Mouse (Mus musculus): ENCODE data around the gene Itpr3. TPM values are rescaled to one million over a fixed set of nuclear protein-coding genes. Genes with fewer than 3 reads are reported as not detected.

Itpr3 gene
- polyA plus RNA-seq, 1 experiment from 2014 or later: 6.1 TPM

GRCm38 (mm10) chr17:27025951-27026350, 31.2 kb upstream of the Itpr3 start:
- no peak for ATAC-seq
- no peak overlapping the region for H3K4me2 ChIP-seq (replicated peaks; ENCODE audit: low read depth)
- H3K27ac ChIP-seq (ENCODE audit: low read depth, low read length): no peak overlapping the region
- TF ChIP-seq CTCF (IDR thresholded peaks at IDR 0.05; ENCODE audit: low read depth): no peak
- 89% methylated on average over 3 of the region's 3 CpGs for WGBS
- H3K9ac ChIP-seq (ENCODE audit: low read depth, low read length): no peak overlapping the region
- H3K4me3 ChIP-seq (ENCODE audit: low read depth, low read length): no peak overlapping the region
- peaks cover 46% of the 10 kb centered on the region for H3K36me3 ChIP-seq (ENCODE audit: control insufficient read depth, insufficient read depth)
- H3K27me3 ChIP-seq (replicated peaks; ENCODE audit: control insufficient read depth, insufficient read depth, low read length): no peaks in the 10 kb centered on the region
- no peaks in the 10 kb centered on the region for H3K9me3 ChIP-seq (ENCODE audit: control insufficient read depth)
- H3K4me1 ChIP-seq (replicated peaks; ENCODE audit: control insufficient read depth, insufficient read depth, low read length): no peaks in the 10 kb centered on the region

GRCm38 (mm10) chr17:27027460-27028283, 29.4 kb upstream of the Itpr3 start:
- ATAC-seq: peak; percentile 75
- peak overlapping the region; percentile 91 for H3K27ac ChIP-seq (ENCODE audit: low read depth, low read length)
- peak overlapping the region; percentile 85 for H3K9ac ChIP-seq (ENCODE audit: low read depth, low read length)
- H3K27me3 ChIP-seq (replicated peaks; ENCODE audit: control insufficient read depth, insufficient read depth, low read length): no peaks in the 10 kb centered on the region
- no peaks in the 10 kb centered on the region for H3K9me3 ChIP-seq (ENCODE audit: control insufficient read depth)
- peak overlapping the region; percentile 90 for H3K4me2 ChIP-seq (replicated peaks; ENCODE audit: low read depth)
- 7% methylated on average over 12 of the region's 12 CpGs for WGBS
- peaks cover 29% of the 10 kb centered on the region for H3K36me3 ChIP-seq (ENCODE audit: control insufficient read depth, insufficient read depth)
- peak overlapping the region; percentile 81 for H3K4me3 ChIP-seq (ENCODE audit: low read depth, low read length)
- no peak; the same call in 1 of the 2 replicates for TF ChIP-seq CTCF (IDR thresholded peaks at IDR 0.05; ENCODE audit: low read depth)
- H3K4me1 ChIP-seq (replicated peaks; ENCODE audit: control insufficient read depth, insufficient read depth, low read length): no peaks in the 10 kb centered on the region

GRCm38 (mm10) chr17:27028284-27028795, 28.8 kb upstream of the Itpr3 start:
- no peaks in the 10 kb centered on the region for H3K4me1 ChIP-seq (replicated peaks; ENCODE audit: control insufficient read depth, insufficient read depth, low read length)
- H3K4me2 ChIP-seq (replicated peaks; ENCODE audit: low read depth): peak overlapping the region; percentile 90
- peak; percentile 93 for TF ChIP-seq CTCF (IDR thresholded peaks at IDR 0.05; ENCODE audit: low read depth)
- H3K9ac ChIP-seq (ENCODE audit: low read depth, low read length): peak overlapping the region; percentile 85
- peak overlapping the region; percentile 81 for H3K4me3 ChIP-seq (ENCODE audit: low read depth, low read length)
- H3K36me3 ChIP-seq (ENCODE audit: control insufficient read depth, insufficient read depth): peaks cover 24% of the 10 kb centered on the region
- no peaks in the 10 kb centered on the region for H3K27me3 ChIP-seq (replicated peaks; ENCODE audit: control insufficient read depth, insufficient read depth, low read length)
- WGBS: under 1% methylated on average over 19 of the region's 19 CpGs
- peak; percentile 62 for ATAC-seq
- H3K9me3 ChIP-seq (ENCODE audit: control insufficient read depth): no peaks in the 10 kb centered on the region
- peak overlapping the region; percentile 91 for H3K27ac ChIP-seq (ENCODE audit: low read depth, low read length)

- no peak for TF ChIP-seq CTCF (IDR thresholded peaks at IDR 0.05; ENCODE audit: low read depth)
- H3K4me2 ChIP-seq (replicated peaks; ENCODE audit: low read depth): peak within 1 kb of the TSS; percentile 90
- 65% methylated on average over 2 of the region's 4 CpGs for WGBS
Measured at GRCm38 (mm10) chr17:27028909-27029308, 28.2 kb upstream of the Itpr3 start, which contains the start of gene Bak1. TSS of gene Bak1 (minus strand) at chr17:27029009.

GRCm38 (mm10) chr17:27029431-27029830, 27.7 kb upstream of the Itpr3 start:
- ATAC-seq: no peak
- Histone ChIP-seq H3K4me2 (replicated peaks; ENCODE audit: low read depth) (no peak overlapping the region), H3K27ac (ENCODE audit: low read depth, low read length) (no peak overlapping the region), H3K4me1 (replicated peaks; ENCODE audit: control insufficient read depth, insufficient read depth, low read length) (no peaks in the 10 kb centered on the region), H3K27me3 (replicated peaks; ENCODE audit: control insufficient read depth, insufficient read depth, low read length) (no peaks in the 10 kb centered on the region), H3K4me3 (ENCODE audit: low read depth, low read length) (no peak overlapping the region), H3K9me3 (ENCODE audit: control insufficient read depth) (no peaks in the 10 kb centered on the region), H3K9ac (ENCODE audit: low read depth, low read length) (no peak overlapping the region), H3K36me3 (ENCODE audit: control insufficient read depth, insufficient read depth) (peaks cover 14% of the 10 kb centered on the region)
- no peak for TF ChIP-seq CTCF (IDR thresholded peaks at IDR 0.05; ENCODE audit: low read depth)
- WGBS: 88% methylated on average over 14 of the region's 14 CpGs

More at GRCm38 (mm10) chr17:27028909-27029308, 28.2 kb upstream of the Itpr3 start, which contains the start of gene Bak1:
- H3K9ac ChIP-seq (ENCODE audit: low read depth, low read length): peak within 1 kb of the TSS; percentile 85
- H3K27me3 ChIP-seq (replicated peaks; ENCODE audit: control insufficient read depth, insufficient read depth, low read length): no peaks in the 10 kb centered on the region
- H3K4me3 ChIP-seq (ENCODE audit: low read depth, low read length): peak within 1 kb of the TSS; percentile 81
- no peak for ATAC-seq
- H3K36me3 ChIP-seq (ENCODE audit: control insufficient read depth, insufficient read depth): peaks cover 19% of the 10 kb centered on the region
- peak within 1 kb of the TSS; percentile 91 for H3K27ac ChIP-seq (ENCODE audit: low read depth, low read length)
- H3K9me3 ChIP-seq (ENCODE audit: control insufficient read depth): no peaks in the 10 kb centered on the region
- H3K4me1 ChIP-seq (replicated peaks; ENCODE audit: control insufficient read depth, insufficient read depth, low read length): no peaks in the 10 kb centered on the region

GRCm38 (mm10) chr17:27030896-27031295, 26.2 kb upstream of the Itpr3 start:
- no peaks in the 10 kb centered on the region for H3K4me1 ChIP-seq (replicated peaks; ENCODE audit: control insufficient read depth, insufficient read depth, low read length)
- H3K4me3 ChIP-seq (ENCODE audit: low read depth, low read length): no peak overlapping the region
- 94% methylated on average over 4 of the region's 4 CpGs for WGBS
- H3K27me3 ChIP-seq (replicated peaks; ENCODE audit: control insufficient read depth, insufficient read depth, low read length): no peaks in the 10 kb centered on the region
- TF ChIP-seq CTCF (IDR thresholded peaks at IDR 0.05; ENCODE audit: low read depth): no peak
- no peaks in the 10 kb centered on the region for H3K9me3 ChIP-seq (ENCODE audit: control insufficient read depth)
- H3K36me3 ChIP-seq (ENCODE audit: control insufficient read depth, insufficient read depth): peaks cover 1% of the 10 kb centered on the region; the same call in 1 of the 2 replicates
- H3K4me2 ChIP-seq (replicated peaks; ENCODE audit: low read depth): no peak overlapping the region
- H3K9ac ChIP-seq (ENCODE audit: low read depth, low read length): no peak overlapping the region
- no peak overlapping the region for H3K27ac ChIP-seq (ENCODE audit: low read depth, low read length)
- ATAC-seq: no peak

All from intestine, postnatal 0 days (tissue).